Mouse (Mus musculus) G1E (cell line): ENCODE results near the gene Tmco3.

Experiments used
- CTCF ChIP-seq: IDR thresholded peaks from 2 replicates; pipeline ENCODE4 v1.5.1; 2012; ENCODE audit warnings: low read depth, low read length, inconsistent platforms, mixed read lengths
- GATA1 ChIP-seq: IDR thresholded peaks from 2 replicates; pipeline ENCODE4 v1.6.1; 2012; ENCODE audit warnings: borderline replicate concordance, low read length, inconsistent platforms, mixed read lengths
- GATA2 ChIP-seq: IDR thresholded peaks from 2 replicates; pipeline ENCODE4 v1.6.1; 2012; ENCODE audit warnings: low read depth, low read length, inconsistent platforms, borderline replicate concordance
- POLR2AphosphoS5 ChIP-seq: IDR thresholded peaks from 2 replicates; pipeline ENCODE4 v1.6.1; 2012; ENCODE audit warnings: low read depth, low read length, inconsistent platforms; ENCODE audit not compliant: insufficient replicate concordance

GRCm38 (mm10) chr8:13316671-13317070, 28.7 kb downstream of the Tmco3 start:
- TF ChIP-seq CTCF: no peak
- no peak for TF ChIP-seq GATA2
- TF ChIP-seq POLR2AphosphoS5: no peak
- no peak for TF ChIP-seq GATA1
